Comparison of ENCODE assay signal across 9 mouse cellular contexts in genomic region chr7:15980246-15980645, GRCm38 (mm10). TPM values are rescaled to one million over a fixed set of nuclear protein-coding genes. Genes with fewer than 3 reads are reported as not detected.
DNase-seq lines count a peak whose midpoint lies in the region; ATAC-seq lines count a peak whose summit lies in the region.
"Had no signal": no experiment of that assay in that cellular context is flagged by ENCODE, and none has a peak within 500 bp of the region (broad histone marks: within the 10 kb centered on the region; RNA-seq: fewer than 3 reads in every experiment).

No protein-coding gene starts in this region.

- no peak for ATAC-seq in kidney, embryonic 15.5 days (replicated peaks; ENCODE audit: low FRiP score)
- ATAC-seq in granulocyte monocyte progenitor cell, adult 5-6 weeks (replicated peaks; ENCODE audit: poor library complexity, severe bottlenecking): peak; percentile 24
- ATAC-seq in kidney, embryonic 16.5 days (ENCODE audit: low FRiP score, low TSS enrichment): peak; percentile 10; the same call in 1 of the 2 replicates

- 0 out of 2 replicates have a peak, but pooled peaks cover 6% of the 10 kb centered on the region for H3K4me1 ChIP-seq in kidney, embryonic 15.5 days
- H3K4me1 ChIP-seq in kidney, embryonic 16.5 days (ENCODE audit: insufficient read depth, low read length): no peaks in the 10 kb centered on the region

- no peaks in the 10 kb centered on the region for H3K9me3 ChIP-seq in kidney, embryonic 15.5 days (replicated peaks)
- no peaks in the 10 kb centered on the region for H3K9me3 ChIP-seq in kidney, embryonic 16.5 days (ENCODE audit: low read length)

- H3K27ac ChIP-seq in kidney, embryonic 15.5 days: no peak overlapping the region
- H3K27ac ChIP-seq in kidney, embryonic 16.5 days (ENCODE audit: low read length): no peak overlapping the region

- H3K36me3 ChIP-seq in kidney, embryonic 15.5 days: peaks cover 80% of the 10 kb centered on the region
- H3K36me3 ChIP-seq in kidney, embryonic 16.5 days (ENCODE audit: insufficient read depth, low read length): peaks cover 35% of the 10 kb centered on the region

- H3K4me3 ChIP-seq in kidney, embryonic 15.5 days (replicated peaks): no peak overlapping the region
- H3K4me3 ChIP-seq in kidney, embryonic 16.5 days (ENCODE audit: low read length): no peak overlapping the region

- no peaks in the 10 kb centered on the region for H3K27me3 ChIP-seq in kidney, embryonic 15.5 days
- H3K27me3 ChIP-seq in kidney, embryonic 16.5 days (ENCODE audit: insufficient read depth, low read length): no peaks in the 10 kb centered on the region

- peak; percentile 83 for DNase-seq in kidney, adult 11 months
- DNase-seq in lung, postnatal 25 days (ENCODE audit: low spot score): peak; percentile 81
- no peak for DNase-seq in embryo, embryonic 11 days
- DNase-seq in gastrocnemius, adult 18-20 months (ENCODE audit: low spot score): no peak
- DNase-seq in gastrocnemius, adult 8-10 months (ENCODE audit: low spot score in 2 of 2): no peak
- DNase-seq: cerebellum, adult 9-10 months had no signal

- H3K4me2 ChIP-seq in kidney, embryonic 15.5 days: no peak overlapping the region
- H3K4me2 ChIP-seq in kidney, embryonic 16.5 days (replicated peaks; ENCODE audit: low read depth, low read length): no peak overlapping the region

- WGBS in kidney, embryonic 15.5 days: 70% methylated on average over 8 of the region's 8 CpGs
- WGBS in kidney, embryonic 16.5 days: 65% methylated on average over 8 of the region's 8 CpGs

- H3K9ac ChIP-seq in kidney, embryonic 15.5 days: no peak overlapping the region
- no peak overlapping the region for H3K9ac ChIP-seq in kidney, embryonic 16.5 days (replicated peaks; ENCODE audit: low read length)

RNA-seq across cellular contexts. Expression of gene Ehd2, which starts 12.9 kb away (rescaled TPM):
- 39.4 and 39.5 TPM in 2 replicates for polyA plus RNA-seq in kidney, embryonic 15.5 days (2015; fragmentation: Nextera tagmentation; extraction: Ambion mirVana)
- total RNA-seq in granulocyte monocyte progenitor cell, adult 5-6 weeks (2014; fragmentation: Nextera tagmentation): not detected in 2 replicates
- 0.13 TPM in 1 of 2 replicates, not detected in the other for total RNA-seq in granulocyte monocyte progenitor cell, adult 5-6 weeks (2017)
- 36.8 and 37.9 TPM in 2 replicates for polyA plus RNA-seq in kidney, embryonic 16.5 days (2015; fragmentation: Nextera tagmentation; extraction: Ambion mirVana)
- total RNA-seq in gastrocnemius, adult 18-20 months (2021): 10 to 100 TPM; 24.9 to 37.4 TPM
- total RNA-seq in gastrocnemius, adult 8-10 months (2022): 10 to 100 TPM; 23.7 to 32.7 (median 28.2) TPM

RNA-seq across cellular contexts. Expression of gene Nop53, which starts 34.4 kb away (rescaled TPM):
- polyA plus RNA-seq in kidney, embryonic 15.5 days (2015; fragmentation: Nextera tagmentation; extraction: Ambion mirVana): 194 and 195 TPM in 2 replicates
- 70.6 and 105 TPM in 2 replicates for total RNA-seq in granulocyte monocyte progenitor cell, adult 5-6 weeks (2014; fragmentation: Nextera tagmentation)
- 186 and 221 TPM in 2 replicates for total RNA-seq in granulocyte monocyte progenitor cell, adult 5-6 weeks (2017)
- polyA plus RNA-seq in kidney, embryonic 16.5 days (2015; fragmentation: Nextera tagmentation; extraction: Ambion mirVana): 198 and 212 TPM in 2 replicates
- total RNA-seq in gastrocnemius, adult 18-20 months (2021): 10 to 100 TPM; 82.3 to 91.7 TPM
- total RNA-seq in gastrocnemius, adult 8-10 months (2022): 10 to 100 TPM; 76.2 to 96.3 (median 82.3) TPM

RNA-seq across cellular contexts. Expression of gene Selenow, which starts 58.0 kb away (rescaled TPM):
- polyA plus RNA-seq in kidney, embryonic 15.5 days (2015; fragmentation: Nextera tagmentation; extraction: Ambion mirVana): 745 and 748 TPM in 2 replicates
- 96.6 and 124 TPM in 2 replicates for total RNA-seq in granulocyte monocyte progenitor cell, adult 5-6 weeks (2014; fragmentation: Nextera tagmentation)
- total RNA-seq in granulocyte monocyte progenitor cell, adult 5-6 weeks (2017): 28.8 and 30.2 TPM in 2 replicates
- 690 and 706 TPM in 2 replicates for polyA plus RNA-seq in kidney, embryonic 16.5 days (2015; fragmentation: Nextera tagmentation; extraction: Ambion mirVana)
- 1,000 to 10,000 TPM; 1,514 to 1,837 TPM for total RNA-seq in gastrocnemius, adult 18-20 months (2021)
- 1,000 to 10,000 TPM; 1,735 to 2,070 (median 1,829) TPM for total RNA-seq in gastrocnemius, adult 8-10 months (2022)

Comparison
In these comparisons a context has a peak if more than half of its experiments do, and no peak if none do; other contexts are left out.
1. DNase-seq: peak in kidney, adult 11 months (single experiment) and lung, postnatal 25 days (single experiment); none in embryo, embryonic 11 days (single experiment), gastrocnemius, adult 18-20 months (single experiment) and gastrocnemius, adult 8-10 months (0 of 2).
2. RNA of gene Ehd2, which starts 12.9 kb away (total RNA-seq): 24.9 to 37.4 TPM in gastrocnemius, adult 18-20 months and 23.7 to 32.7 TPM in gastrocnemius, adult 8-10 months; 0.13 TPM in granulocyte monocyte progenitor cell, adult 5-6 weeks; every median in the first group is over 10 times any median in the second.
3. RNA of gene Selenow, which starts 58.0 kb away (total RNA-seq): 1,735 to 2,070 TPM in gastrocnemius, adult 8-10 months and 1,514 to 1,837 TPM in gastrocnemius, adult 18-20 months; 28.8 to 124 TPM in granulocyte monocyte progenitor cell, adult 5-6 weeks; every median in the first group is over 10 times any median in the second.